Mouse (Mus musculus) stomach, postnatal 0 days (tissue): ENCODE data around the gene Slc2a3.

Experiments used
- CTCF ChIP-seq: IDR thresholded peaks from 2 replicates; pipeline ENCODE4 v1.5.1; 2016; ENCODE audit warnings: antibody characterized with exemption, low read depth, mild to moderate bottlenecking, moderate library complexity
- EP300 ChIP-seq: optimal IDR thresholded peaks from 2 replicates; pipeline ENCODE3; 2016; ENCODE audit warnings: antibody characterized with exemption

GRCm38 (mm10) chr6:122682646-122683045, 118.8 kb downstream of the Slc2a3 start:
- TF ChIP-seq CTCF (no peak), EP300 (no peak)
